Mouse (Mus musculus) intestine, embryonic 16.5 days (tissue): Measurements from ENCODE around the gene Enah. TPM values are rescaled to one million over a fixed set of nuclear protein-coding genes. Genes with fewer than 3 reads are reported as not detected.

Experiments
- ATAC-seq: fragments of 200-750 bp; cut with Nextera tagmentation; 2 replicates; pipeline ENCODE4 v1.8.0; 2017; ENCODE audit warnings: moderate TSS enrichment, moderate library complexity
- H3K27ac ChIP-seq: fragments of 300-500 bp; sonication (generic); 2 replicates; pipeline ENCODE4 v1.5.1; 2014; ENCODE audit warnings: mild to moderate bottlenecking, low read length
- H3K27me3 ChIP-seq: fragments of 300-500 bp; sonication (generic); replicated peaks from 2 replicates; pipeline ENCODE4 v1.6.1; 2014; ENCODE audit warnings: low read length, control low read depth, mixed read lengths; ENCODE audit not compliant: control insufficient read depth, insufficient read depth
- H3K36me3 ChIP-seq: fragments of 300-500 bp; sonication (generic); 2 replicates; pipeline ENCODE4 v1.6.1; 2014; ENCODE audit warnings: low read length, control low read depth; ENCODE audit not compliant: control insufficient read depth, insufficient read depth
- H3K4me1 ChIP-seq: fragments of 300-500 bp; sonication (generic); 2 replicates; pipeline ENCODE4 v1.6.1; 2014; ENCODE audit warnings: low read length, control low read depth, mixed read lengths; ENCODE audit not compliant: control insufficient read depth, insufficient read depth
- H3K4me2 ChIP-seq: fragments of 300-500 bp; sonication (generic); 2 replicates; pipeline ENCODE4 v1.6.1; 2014; ENCODE audit warnings: low read depth, low read length, control low read depth
- H3K4me3 ChIP-seq: fragments of 300-500 bp; sonication (generic); 2 replicates; pipeline ENCODE4 v1.5.1; 2014; ENCODE audit warnings: mild to moderate bottlenecking, low read length
- H3K9ac ChIP-seq: fragments of 300-500 bp; sonication (generic); 2 replicates; pipeline ENCODE4 v1.6.1; 2014; ENCODE audit warnings: low read depth, low read length
- H3K9me3 ChIP-seq: fragments of 300-500 bp; sonication (generic); 2 replicates; pipeline ENCODE4 v1.6.1; 2016; ENCODE audit warnings: low read length, control low read depth; ENCODE audit not compliant: control insufficient read depth
- WGBS: fragments of 180-500 bp; shearing (Covaris S2); extraction: QIAGEN DNeasy Blood & Tissue Kit; methylation state at CpG from one replicate; pipeline ENCODE4 v1.1.7; 2014; 5-methylcytosine and 5-hydroxymethylcytosine counted together
- polyA plus RNA-seq: library from polyadenylated mRNA; unstranded; fragments of >200 nt; fragmentation: Nextera tagmentation; extraction: Ambion mirVana; gene quantifications from 2 replicates; pipeline ENCODE4 v1.2.1, GENCODE M21; 2015

Gene Enah
- polyA plus RNA-seq, 1 experiment from 2014 or later, result 8.9 TPM

- no peak for ATAC-seq
- H3K9ac ChIP-seq, result no peak overlapping the region
- 62% methylated on average over 3 of the region's 3 CpGs for WGBS
- no peaks in the 10 kb centered on the region for H3K36me3 ChIP-seq
- no peaks in the 10 kb centered on the region for H3K9me3 ChIP-seq
- H3K27me3 ChIP-seq, result no peaks in the 10 kb centered on the region
- H3K4me2 ChIP-seq, result no peak overlapping the region
- no peak overlapping the region for H3K4me3 ChIP-seq
- no peaks in the 10 kb centered on the region for H3K4me1 ChIP-seq
- H3K27ac ChIP-seq, result no peak overlapping the region
Observed at GRCm38 (mm10) chr1:181876656-181877055, 143.1 kb downstream of the Enah start.

- no peaks in the 10 kb centered on the region for H3K9me3 ChIP-seq
- H3K27ac ChIP-seq, result no peak overlapping the region
- no peak overlapping the region for H3K4me3 ChIP-seq
- no peaks in the 10 kb centered on the region for H3K36me3 ChIP-seq
- H3K9ac ChIP-seq, result no peak overlapping the region
- no peaks in the 10 kb centered on the region for H3K4me1 ChIP-seq
- no peak overlapping the region for H3K4me2 ChIP-seq
- no peak for ATAC-seq
- no peaks in the 10 kb centered on the region for H3K27me3 ChIP-seq
- WGBS, result 68% methylated on average over 9 of the region's 9 CpGs
Observed at GRCm38 (mm10) chr1:181873086-181873920, 146.5 kb downstream of the Enah start.

GRCm38 (mm10) chr1:181872639-181873038, 147.2 kb downstream of the Enah start:
- Histone ChIP-seq H3K4me3 (no peak overlapping the region), H3K4me1 (no peaks in the 10 kb centered on the region), H3K9ac (no peak overlapping the region), H3K4me2 (no peak overlapping the region), H3K36me3 (no peaks in the 10 kb centered on the region), H3K27ac (no peak overlapping the region), H3K9me3 (no peaks in the 10 kb centered on the region), H3K27me3 (no peaks in the 10 kb centered on the region)
- 61% methylated on average over 3 of the region's 3 CpGs for WGBS
- ATAC-seq, result no peak

GRCm38 (mm10) chr1:181866429-181867280, 153.1 kb downstream of the Enah start:
- Histone ChIP-seq H3K4me2 (no peak overlapping the region), H3K4me3 (no peak overlapping the region), H3K27ac (peak overlapping the region; percentile 90; the same call in 1 of the 2 replicates), H3K27me3 (no peaks in the 10 kb centered on the region), H3K4me1 (peaks cover 24% of the 10 kb centered on the region), H3K9me3 (no peaks in the 10 kb centered on the region), H3K9ac (no peak overlapping the region), H3K36me3 (no peaks in the 10 kb centered on the region)
- ATAC-seq, result no peak
- 83% methylated on average over 6 of the region's 6 CpGs for WGBS

GRCm38 (mm10) chr1:181865863-181866216, 153.9 kb downstream of the Enah start:
- Histone ChIP-seq H3K27ac (peak overlapping the region; percentile 90), H3K36me3 (no peaks in the 10 kb centered on the region), H3K4me1 (peaks cover 24% of the 10 kb centered on the region), H3K27me3 (no peaks in the 10 kb centered on the region), H3K9ac (peak overlapping the region; percentile 37; the same call in 1 of the 2 replicates), H3K4me2 (no peak overlapping the region), H3K4me3 (no peak overlapping the region), H3K9me3 (no peaks in the 10 kb centered on the region)
- peak; percentile 13; the same call in 1 of the 2 replicates for ATAC-seq
- 54% methylated on average over 5 of the region's 5 CpGs for WGBS

- peak; percentile 85 for ATAC-seq
- peak overlapping the region; percentile 9; the same call in 1 of the 2 replicates for H3K4me2 ChIP-seq
Observed at GRCm38 (mm10) chr1:181864971-181865862, 154.6 kb downstream of the Enah start.

GRCm38 (mm10) chr1:181863431-181863830, 156.4 kb downstream of the Enah start:
- Histone ChIP-seq H3K9me3 (no peaks in the 10 kb centered on the region), H3K9ac (no peak overlapping the region), H3K36me3 (no peaks in the 10 kb centered on the region), H3K27me3 (no peaks in the 10 kb centered on the region), H3K4me3 (no peak overlapping the region), H3K4me2 (no peak overlapping the region), H3K4me1 (peaks cover 29% of the 10 kb centered on the region), H3K27ac (peak overlapping the region; percentile 75; the same call in 1 of the 2 replicates)
- no peak for ATAC-seq
- 33% methylated on average over 8 of the region's 8 CpGs for WGBS

More at GRCm38 (mm10) chr1:181864971-181865862, 154.6 kb downstream of the Enah start:
- peak overlapping the region; percentile 90 for H3K27ac ChIP-seq
- H3K36me3 ChIP-seq, result no peaks in the 10 kb centered on the region
- H3K9ac ChIP-seq, result peak overlapping the region; percentile 37
- H3K9me3 ChIP-seq, result no peaks in the 10 kb centered on the region
- peaks cover 29% of the 10 kb centered on the region for H3K4me1 ChIP-seq
- 50% methylated on average over 11 of the region's 11 CpGs for WGBS
- H3K4me3 ChIP-seq, result no peak overlapping the region
- H3K27me3 ChIP-seq, result no peaks in the 10 kb centered on the region

- H3K4me1 ChIP-seq, result peaks cover 29% of the 10 kb centered on the region
- H3K27ac ChIP-seq, result peak overlapping the region; percentile 75
- H3K4me3 ChIP-seq, result no peak overlapping the region
- H3K9ac ChIP-seq, result no peak overlapping the region
- peak; percentile 46 for ATAC-seq
- no peaks in the 10 kb centered on the region for H3K36me3 ChIP-seq
- no peak overlapping the region for H3K4me2 ChIP-seq
- 49% methylated on average over 16 of the region's 16 CpGs for WGBS
- no peaks in the 10 kb centered on the region for H3K27me3 ChIP-seq
- no peaks in the 10 kb centered on the region for H3K9me3 ChIP-seq
Observed at GRCm38 (mm10) chr1:181862676-181863374, 157.0 kb downstream of the Enah start.
